Mouse (Mus musculus) layer of hippocampus, adult 18-20 months (tissue): ENCODE data around the gene Sh3bgrl2. TPM values are rescaled to one million over a fixed set of nuclear protein-coding genes. Genes with fewer than 3 reads are reported as not detected.
A peak's percentile ranks its signal among the peaks of the same experiment; 100 is the strongest.

Source experiments
- DNase-seq, 2 experiments: peaks; one replicate each; pipeline ENCODE4 v3.0.0; 2022; ENCODE audit warnings: low spot score in 2 of 2
- total RNA-seq, 2 experiments: library from RNA; stranded (reverse); gene quantifications; 2 replicates each; pipeline ENCODE4 v1.2.3; 2021

Sh3bgrl2 gene
- total RNA-seq, 2 experiments from 2014 or later = 28.9 to 33.1 TPM

GRCm38 (mm10) chr9:83587116-83587515, 39.0 kb downstream of the Sh3bgrl2 start:
- DNase-seq = no peak

GRCm38 (mm10) chr9:83589063-83589462, 40.9 kb downstream of the Sh3bgrl2 start:
- DNase-seq = no peak

GRCm38 (mm10) chr9:83589680-83590467, 41.7 kb downstream of the Sh3bgrl2 start:
- DNase-seq = no peak

- DNase-seq = no peak
These were observed 43.8 kb downstream of the Sh3bgrl2 start for GRCm38 (mm10) chr9:83591848-83592456.

- DNase-seq = no peak
These were observed 45.7 kb downstream of the Sh3bgrl2 start for GRCm38 (mm10) chr9:83593811-83594210.

- peak; percentile 74 to 92 for DNase-seq
These were observed 48.0 kb downstream of the Sh3bgrl2 start for GRCm38 (mm10) chr9:83596132-83596531.

GRCm38 (mm10) chr9:83596646-83597481, 48.7 kb downstream of the Sh3bgrl2 start:
- DNase-seq = no peak

- DNase-seq = no peak
These were observed 49.9 kb downstream of the Sh3bgrl2 start for GRCm38 (mm10) chr9:83598047-83598446.

GRCm38 (mm10) chr9:83599505-83599904, 51.4 kb downstream of the Sh3bgrl2 start:
- no peak for DNase-seq

GRCm38 (mm10) chr9:83600286-83601048, 52.3 kb downstream of the Sh3bgrl2 start:
- DNase-seq = no peak

GRCm38 (mm10) chr9:83602176-83602770, 54.1 kb downstream of the Sh3bgrl2 start:
- DNase-seq = no peak

- DNase-seq = no peak
These were observed 55.0 kb downstream of the Sh3bgrl2 start for GRCm38 (mm10) chr9:83603159-83603558.

GRCm38 (mm10) chr9:83605886-83606640, 57.9 kb downstream of the Sh3bgrl2 start:
- DNase-seq = no peak

GRCm38 (mm10) chr9:83608135-83608534, 60.0 kb downstream of the Sh3bgrl2 start:
- DNase-seq = peak in 1 of 2 experiments; percentile 35

- peak; percentile 76 to 92 for DNase-seq
These were observed 61.5 kb downstream of the Sh3bgrl2 start for GRCm38 (mm10) chr9:83609422-83610297.

GRCm38 (mm10) chr9:83615912-83616585, 67.9 kb downstream of the Sh3bgrl2 start:
- no peak for DNase-seq

GRCm38 (mm10) chr9:83616586-83617081, 68.5 kb downstream of the Sh3bgrl2 start:
- no peak for DNase-seq

- DNase-seq = no peak
These were observed 75.3 kb downstream of the Sh3bgrl2 start for GRCm38 (mm10) chr9:83623455-83623854.
